Mouse (Mus musculus): ENCODE measurements at regions not wholly inside any gene's neighbourhood (a gene's known extent, or its start where the extent isn't known, plus 50 kb on each side); places are given as distances from the start of the nearest gene placed in this dataset.
A peak's percentile ranks its signal among the peaks of the same experiment; 100 is the strongest.

DNA sequence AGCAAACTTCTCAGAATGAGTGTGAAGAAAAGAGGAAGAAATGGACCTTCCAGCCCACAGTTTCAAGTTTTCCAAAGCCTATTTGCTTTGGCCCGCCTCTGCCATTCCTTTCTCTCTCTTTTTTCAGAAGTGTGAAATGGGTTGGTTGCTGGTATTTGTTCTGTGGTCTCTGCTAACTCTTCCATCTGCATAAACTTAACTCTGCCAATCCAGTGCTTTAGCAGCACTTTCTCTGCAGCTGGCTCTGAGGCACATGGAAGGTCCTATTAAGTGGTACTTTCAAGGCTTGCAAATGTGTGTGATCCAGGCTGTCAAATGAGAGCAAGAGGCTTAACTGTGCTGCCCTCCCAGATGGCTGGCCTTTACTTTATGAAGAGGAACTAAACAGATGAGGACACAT lies 383.6 kb downstream of the Gm826 start:
- DNase-seq (ENCODE audit: low read depth, low spot score) = no peak

DNA sequence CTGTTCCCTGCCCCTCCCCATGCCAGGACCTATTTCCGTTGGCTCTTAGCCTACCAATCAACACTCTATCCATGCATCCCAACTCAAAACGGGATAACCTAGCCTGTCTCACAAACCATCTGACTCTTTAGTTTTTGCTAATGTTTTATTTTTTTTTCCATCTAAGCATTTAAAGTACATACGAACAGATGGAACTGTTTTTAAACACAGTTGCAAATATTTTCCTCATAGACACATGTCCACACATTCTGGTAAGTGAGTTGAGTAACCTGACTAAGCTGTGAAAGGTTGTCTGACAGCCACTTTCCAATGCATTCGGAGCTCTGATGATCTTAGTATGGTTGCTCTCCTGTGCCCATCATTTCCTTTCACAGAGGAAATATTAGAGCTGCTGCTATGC lies 384.9 kb downstream of the Gm826 start:
- DNase-seq (ENCODE audit: low read depth, low spot score) = no peak

DNA sequence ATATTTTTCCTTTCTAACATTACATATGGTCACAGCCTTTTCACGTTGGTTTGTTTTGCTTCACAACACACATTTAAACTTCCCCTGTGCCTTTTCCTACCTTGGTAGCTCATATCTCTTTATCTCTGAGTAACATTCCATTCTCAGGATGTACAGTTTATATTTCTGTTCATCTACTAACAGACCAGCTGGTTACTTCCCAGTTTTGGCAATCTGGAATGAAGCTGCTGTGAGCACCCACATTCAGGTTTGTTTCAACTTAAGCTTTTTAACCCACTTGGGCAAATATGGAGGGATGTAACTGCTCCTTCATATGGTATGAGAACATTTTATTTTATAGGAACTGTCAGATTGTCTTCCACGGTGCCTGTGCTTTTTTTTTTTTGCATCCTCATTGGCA lies 403.2 kb downstream of the Gm826 start:
- no peak for DNase-seq (ENCODE audit: low read depth, low spot score)

DNA sequence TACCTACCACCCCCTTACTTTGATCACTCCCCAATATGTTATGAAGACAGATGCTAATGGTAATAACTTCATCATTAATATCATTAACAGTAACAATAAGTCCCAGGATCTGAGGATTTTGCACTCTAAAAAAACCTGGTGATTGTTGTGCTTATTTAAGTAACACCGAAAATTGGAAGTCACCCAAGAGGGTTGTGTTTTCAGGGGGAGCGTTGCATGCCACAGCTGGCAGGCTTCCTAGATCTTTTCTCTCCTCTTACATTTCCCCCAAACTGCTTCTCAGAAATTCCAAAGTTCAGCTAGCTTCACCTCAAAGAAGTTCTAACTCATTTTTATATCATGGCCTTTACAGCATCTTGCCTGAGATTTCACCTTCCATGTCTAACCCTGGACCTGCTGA lies 444.3 kb downstream of the Gm826 start:
- no peak for DNase-seq (ENCODE audit: low read depth, low spot score)

DNA sequence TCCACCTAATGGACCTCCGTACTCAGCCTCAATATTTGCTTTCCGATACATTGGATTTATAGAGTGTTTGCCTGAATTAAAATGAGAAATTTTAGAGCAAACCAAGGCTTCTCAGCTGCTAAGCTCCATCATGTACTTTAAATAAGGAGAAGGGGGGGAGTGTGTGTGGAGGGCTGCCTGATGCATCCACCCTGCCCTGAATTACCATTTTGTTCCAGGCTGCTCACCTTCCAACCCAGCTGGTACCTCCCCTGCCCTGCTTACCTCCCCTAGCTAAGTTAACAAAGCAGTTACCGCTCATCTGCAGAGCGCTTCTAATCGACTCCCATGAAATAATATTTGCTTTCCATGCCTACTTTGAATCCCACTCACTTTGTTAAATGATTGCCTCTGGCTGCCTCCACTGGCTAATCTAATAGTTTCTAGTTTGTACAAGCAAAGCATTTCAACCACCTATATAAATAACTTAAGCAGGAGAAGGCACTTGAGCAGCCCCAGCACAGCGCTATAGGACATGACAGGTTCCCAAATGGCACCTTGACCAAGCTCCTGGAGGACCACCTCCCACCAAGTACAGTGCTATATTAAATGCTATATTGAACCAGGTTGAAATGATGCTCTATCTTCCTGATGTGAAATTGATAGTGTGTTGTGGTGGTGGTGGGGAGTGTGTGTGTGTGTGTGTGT lies 449.0 kb downstream of the Gm826 start:
- no peak for DNase-seq (ENCODE audit: low read depth, low spot score)

DNA sequence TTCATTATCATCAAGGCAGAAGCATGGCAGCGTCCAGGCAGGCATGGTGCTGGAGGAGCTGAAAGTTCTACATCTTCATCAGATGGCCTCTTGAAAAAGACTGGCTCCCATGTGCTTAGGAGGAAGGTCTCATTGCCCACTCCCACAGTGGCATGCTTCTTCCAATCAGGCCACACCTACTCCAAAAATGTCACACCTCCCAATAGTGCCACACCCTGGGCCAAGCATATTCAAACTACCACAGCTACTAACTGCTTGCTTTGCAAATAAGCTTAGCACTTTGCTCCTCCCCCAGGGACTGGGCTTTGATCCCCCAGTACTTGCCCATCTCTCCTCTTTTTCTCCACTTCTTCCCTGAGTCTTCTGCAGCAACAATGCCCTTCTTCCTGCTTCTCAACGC lies 467.0 kb downstream of the Gm826 start:
- DNase-seq (ENCODE audit: low read depth, low spot score) = peak; percentile 57

DNA sequence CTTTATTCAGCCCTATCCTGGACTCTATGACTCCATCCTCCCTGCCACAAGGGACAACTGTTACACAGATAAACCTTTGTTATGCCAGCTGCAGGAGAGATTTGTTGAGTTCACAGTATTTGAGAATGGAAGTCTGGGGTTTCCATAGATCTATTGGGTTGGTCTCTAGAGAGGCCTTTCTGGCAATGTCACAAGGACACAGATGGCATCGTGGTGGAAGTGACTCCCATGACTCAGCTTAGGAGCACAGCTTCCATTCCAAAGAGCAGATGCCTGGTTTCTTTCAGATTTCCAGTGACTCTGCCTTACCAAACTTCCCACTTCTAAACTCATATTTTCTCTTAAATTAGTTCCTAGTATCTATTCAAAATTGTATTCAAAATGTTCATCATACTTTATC lies 467.6 kb downstream of the Gm826 start:
- DNase-seq (ENCODE audit: low read depth, low spot score) = no peak

DNA sequence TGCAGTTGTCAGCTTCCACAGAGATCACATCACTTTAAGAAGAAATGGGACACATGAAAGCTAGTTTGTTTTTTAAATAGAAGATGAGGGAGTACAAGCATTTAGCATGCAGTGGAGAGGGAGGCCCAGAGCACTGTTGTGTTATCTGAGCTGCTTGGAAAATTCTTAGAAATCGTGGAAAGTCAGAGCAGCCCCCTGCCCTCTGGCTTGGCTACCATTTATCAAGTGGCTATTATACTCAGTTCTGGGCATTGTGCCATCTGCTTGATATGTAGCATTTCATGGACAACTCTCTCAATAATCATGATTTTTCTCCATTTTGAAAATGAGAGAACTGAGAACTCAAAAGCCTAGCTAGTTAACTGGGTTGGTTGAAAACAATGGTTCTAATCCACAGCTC lies 470.8 kb downstream of the Gm826 start:
- no peak for DNase-seq (ENCODE audit: low read depth, low spot score)

DNA sequence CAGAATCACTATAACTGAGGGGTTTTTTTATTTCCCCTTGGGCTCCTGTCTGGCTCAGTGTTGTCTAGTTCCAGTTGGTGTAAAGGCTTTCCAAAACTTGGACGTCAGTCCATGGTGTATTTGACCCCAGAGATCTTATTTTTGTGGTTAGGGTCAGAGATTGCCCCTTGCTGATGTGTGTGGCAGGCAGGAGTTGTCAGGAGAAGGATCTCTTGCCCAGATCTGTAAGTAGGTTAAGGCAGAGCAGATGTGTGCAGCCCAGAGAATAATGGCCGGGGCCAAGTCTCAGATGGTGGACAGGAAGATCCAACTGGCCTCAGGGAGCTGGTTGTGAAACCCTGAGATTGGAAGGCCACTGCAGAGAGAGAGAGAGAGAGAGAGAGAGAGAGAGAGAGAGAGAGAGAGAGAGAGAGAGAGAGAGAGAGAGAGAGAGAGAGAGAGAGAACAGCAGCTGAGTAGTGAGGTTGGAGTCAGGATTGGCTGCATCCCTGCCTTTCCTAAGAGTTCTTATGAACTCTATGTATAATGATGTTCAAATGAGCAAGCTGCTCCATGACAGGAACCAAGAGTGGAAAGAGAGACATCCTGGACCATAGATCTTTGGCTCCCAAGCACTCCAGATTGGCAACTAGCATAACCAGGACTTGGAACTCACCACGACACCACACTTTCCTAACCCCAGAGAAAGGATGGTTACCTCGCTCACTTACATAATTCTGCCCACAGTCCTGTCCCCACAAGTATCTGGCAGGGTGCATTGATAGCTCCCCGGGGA lies 479.9 kb downstream of the Gm826 start:
- no peak for DNase-seq (ENCODE audit: low read depth, low spot score)

DNA sequence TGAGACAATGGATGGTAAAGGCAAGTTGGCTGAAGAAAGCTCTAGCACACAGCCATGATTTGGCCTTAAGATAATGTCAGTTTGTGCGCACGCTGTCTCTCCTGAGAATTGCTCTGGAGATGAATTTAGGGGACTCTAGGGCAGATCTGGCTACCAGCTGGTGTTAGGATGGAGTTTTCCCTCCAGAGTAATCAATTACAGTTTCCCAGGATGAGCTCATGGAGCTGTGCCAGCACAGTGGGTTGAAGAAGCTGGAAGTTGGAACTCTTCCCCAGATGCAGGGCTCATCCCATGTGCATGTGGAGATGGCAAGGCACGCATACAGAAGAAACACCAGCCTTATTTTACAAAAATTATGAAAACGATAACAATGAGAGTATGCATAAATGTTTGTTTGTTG lies 481.0 kb downstream of the Gm826 start:
- no peak for DNase-seq (ENCODE audit: low read depth, low spot score)

DNA sequence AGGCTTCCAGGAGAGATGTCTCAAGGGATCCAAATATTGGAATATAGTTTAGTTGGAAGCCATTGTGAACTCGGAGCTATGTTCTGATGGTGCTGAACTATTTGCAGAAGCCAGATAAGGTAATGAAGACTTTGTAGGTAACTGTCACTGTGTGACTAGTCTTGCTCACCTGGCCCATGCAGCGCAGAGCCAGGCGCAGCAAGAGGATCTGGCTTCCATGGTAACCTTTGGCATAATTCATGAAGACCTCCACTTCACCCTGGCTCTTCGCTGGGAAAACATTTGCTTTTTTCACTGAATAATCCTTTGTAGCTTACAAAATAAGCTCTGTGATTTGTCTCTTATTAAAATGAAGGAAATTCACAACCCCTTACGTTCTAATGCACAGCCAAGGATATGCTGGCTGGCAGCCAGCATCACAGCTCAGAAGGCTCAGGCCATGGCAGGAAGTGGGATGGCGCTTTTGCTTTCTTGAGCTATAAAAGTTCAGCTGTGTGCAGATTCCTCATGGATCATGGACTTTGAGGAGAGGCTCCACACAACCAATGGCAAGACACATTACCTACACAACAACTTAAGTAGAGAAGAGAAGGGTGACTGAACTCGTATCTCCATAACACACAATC lies 501.4 kb downstream of the Gm826 start:
- no peak for DNase-seq (ENCODE audit: low read depth, low spot score)

DNA sequence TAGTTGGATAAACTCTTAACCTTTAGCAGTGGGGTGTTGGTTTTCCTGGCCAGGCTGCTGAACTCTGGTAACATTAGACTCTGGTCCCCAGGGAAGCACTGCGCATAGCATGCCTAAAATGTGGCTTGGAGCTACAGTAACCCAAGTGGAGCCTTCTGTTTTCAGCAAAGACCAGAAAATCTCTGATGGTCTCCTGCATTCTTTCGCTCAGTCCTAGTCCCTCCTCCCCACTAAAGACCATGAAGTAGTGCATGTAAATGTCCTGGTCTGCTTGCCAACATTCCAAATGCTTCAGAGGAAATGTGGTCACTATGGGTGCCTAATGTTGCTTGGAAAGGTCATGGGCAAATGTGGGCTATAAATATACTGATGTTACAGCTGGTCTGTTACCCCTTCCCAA lies 507.5 kb downstream of the Gm826 start:
- no peak for DNase-seq (ENCODE audit: low read depth, low spot score)

DNA sequence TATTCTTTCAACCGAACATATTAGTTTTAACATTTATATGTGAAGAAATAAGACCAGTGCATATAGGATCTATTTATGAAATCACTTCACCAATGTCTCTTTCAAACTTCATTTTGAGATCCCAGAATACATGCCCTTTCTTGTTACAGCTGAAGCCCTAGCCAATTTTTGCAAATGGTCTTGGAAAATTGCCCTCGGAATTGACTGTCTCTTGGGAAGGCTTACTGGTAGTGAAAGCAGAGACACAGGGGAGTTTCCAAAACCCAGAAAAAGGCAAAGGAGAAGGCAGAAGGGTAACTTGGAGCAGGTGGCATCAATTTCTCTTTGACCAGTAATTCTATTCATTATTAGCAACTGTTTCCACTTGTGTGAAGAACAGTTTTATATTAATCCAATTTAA lies 515.4 kb downstream of the Gm826 start:
- DNase-seq (ENCODE audit: low read depth, low spot score) = no peak

DNA sequence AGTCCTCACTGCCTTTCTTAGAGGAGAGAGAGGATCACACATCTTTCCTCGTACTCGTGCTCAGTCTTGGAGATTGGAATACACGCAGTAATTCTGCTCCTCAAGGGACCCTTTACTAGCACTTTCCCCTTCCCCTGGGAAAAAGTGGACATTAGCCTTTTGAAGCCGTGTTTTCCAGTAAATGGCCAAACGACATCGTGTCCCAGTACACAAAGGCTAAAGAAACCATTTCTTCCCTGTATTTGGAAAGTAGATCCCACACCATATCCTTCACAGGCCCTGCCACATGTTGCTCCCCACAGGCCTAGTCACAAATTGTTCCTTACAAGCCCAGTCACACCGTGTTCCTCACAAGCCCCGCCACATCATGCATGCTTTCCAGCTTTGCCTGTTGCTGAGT lies 517.6 kb downstream of the Gm826 start:
- DNase-seq (ENCODE audit: low read depth, low spot score) = no peak
